Mouse (Mus musculus) spleen, adult 12 weeks (tissue): ENCODE results near the gene Wdr1.
"Not testable (repeated sequence)": the region's sequence is repeated elsewhere in the genome, so short reads cannot be mapped to it uniquely, and the experiment has no call there.

Experiments
- DNase-seq: peaks from one replicate; pipeline ENCODE4 v3.0.0; 2022; ENCODE audit warnings: low spot score

Wdr1 gene

DNA sequence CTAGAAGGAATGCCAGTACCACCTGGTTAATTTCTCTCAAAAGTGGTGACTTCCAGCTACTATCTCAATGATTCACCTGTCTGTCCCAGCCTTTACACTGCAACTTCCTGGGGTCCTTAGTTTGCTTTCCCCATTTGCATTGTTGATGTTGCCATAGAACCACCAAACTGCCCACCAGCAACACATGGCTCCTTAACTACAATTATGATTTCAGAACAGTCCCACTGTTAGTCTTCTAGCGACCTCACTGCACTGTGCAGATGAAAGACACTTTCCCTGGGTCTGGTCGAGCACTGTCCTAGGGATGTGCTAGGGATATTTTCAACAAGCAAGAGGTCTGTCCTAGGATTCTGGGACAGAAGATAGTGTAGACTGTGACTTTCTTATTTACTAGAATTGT is at the start of gene Wdr1:
TSS of gene Wdr1 (minus strand) at position 101 of the 400 bp plus-strand sequence.
- DNase-seq = no peak

DNA sequence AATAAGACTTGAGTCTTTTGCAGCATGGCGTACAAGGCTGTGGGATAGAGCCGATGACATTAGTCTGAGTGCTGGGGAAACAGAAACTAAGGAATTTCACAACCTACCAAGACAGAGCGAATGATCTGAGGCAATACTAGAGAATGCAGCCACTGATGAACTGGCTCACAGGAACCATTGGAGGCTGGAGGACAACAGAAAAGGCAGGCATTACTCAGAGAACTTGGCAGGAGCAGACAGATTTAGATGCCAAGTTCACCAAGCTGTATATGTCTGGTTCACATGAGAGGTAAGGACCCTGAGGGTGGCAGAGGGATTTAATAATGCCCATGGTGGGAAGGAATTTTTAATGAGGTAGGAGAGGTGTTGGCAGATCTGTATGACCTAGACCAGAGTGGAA is 48.1 kb upstream of the Wdr1 start:
- DNase-seq = no peak

DNA sequence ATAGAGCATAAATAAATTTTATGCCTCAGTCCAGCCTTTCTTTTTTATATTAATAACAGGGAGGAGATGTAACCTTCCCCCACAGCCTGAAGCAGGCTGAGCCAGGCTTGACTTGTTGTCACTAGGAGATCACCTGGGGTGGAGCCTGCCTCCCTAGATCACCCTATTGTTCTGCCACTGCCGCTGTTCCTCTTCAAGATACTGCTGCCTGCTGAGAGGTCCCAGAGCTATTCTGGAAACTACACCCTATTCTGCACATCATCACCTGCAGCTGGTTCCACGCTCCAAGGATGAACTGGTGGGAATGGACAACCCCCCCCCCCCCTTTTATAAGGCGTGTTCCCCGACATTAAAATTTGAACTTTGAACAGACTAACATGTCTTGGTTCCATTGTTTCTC is 45.2 kb upstream of the Wdr1 start:
- DNase-seq = not testable (repeated sequence)

DNA sequence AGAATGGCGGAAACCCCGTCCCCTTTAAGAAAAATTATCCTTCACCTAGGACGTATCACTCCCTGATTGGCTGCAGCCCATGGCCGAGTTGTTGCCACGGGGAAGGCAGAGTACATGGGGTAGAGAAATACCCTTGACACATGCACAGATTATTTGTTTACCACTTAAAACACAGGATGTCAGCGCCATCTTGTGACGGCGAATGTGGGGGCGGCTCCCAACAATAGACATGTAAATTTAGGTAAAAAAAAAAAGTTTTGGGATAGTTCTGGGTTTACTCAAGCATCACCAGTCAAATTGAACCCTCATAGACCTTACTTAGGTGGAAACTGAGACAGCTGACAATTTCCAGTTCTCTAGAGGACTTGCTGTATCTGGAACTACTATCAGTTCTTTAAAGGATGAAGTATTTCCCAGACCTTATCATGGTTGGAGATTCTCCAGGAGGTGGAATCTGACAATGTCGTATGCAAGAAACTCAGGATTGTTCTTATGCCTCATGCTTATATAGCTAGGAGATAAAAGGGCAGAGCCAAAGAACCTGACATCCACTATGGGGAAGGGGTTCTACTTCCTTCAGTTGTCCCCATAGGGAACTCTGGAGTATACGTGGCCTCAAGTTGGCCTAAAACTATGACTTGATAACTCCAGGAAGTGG is 35.8 kb upstream of the Wdr1 start:
- peak; percentile 13 for DNase-seq

DNA sequence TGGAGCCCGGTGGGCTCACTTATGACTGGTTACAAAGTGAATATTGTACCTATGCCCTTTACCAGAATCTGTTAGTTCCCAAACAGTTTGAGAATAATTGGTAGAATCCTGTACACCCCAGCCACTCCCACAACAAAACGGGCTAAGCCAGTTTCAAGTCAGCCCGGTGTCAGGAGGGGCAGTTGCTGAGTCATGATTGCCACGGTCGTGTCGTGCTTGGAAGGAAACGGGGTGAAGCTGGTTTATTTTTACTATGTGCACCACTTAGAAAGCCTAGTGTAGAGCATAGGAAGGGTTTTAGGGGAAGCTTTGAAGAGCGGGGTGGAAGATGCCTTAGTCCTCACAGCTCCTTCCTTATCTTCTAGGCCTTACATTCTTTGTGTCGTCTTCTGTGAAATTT is 25.9 kb upstream of the Wdr1 start:
- no peak for DNase-seq

DNA sequence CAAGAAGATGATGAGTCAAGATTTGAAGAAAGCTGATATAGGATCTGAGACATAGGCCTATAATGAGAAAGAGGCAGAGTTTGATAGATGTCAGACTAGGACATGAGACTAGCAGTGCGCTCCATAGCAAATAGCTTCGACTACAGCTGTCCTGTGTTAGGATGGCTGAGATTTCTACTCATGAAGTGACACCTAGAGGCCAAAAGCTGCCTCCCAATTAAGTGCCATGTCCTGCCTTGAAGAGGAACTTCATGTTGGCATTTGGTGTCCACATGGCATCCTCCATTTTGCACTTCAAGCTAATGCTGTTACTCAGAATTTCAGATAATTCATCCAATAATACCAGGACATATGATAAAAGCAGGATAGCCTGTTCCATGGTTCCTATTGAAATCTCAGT is 22.4 kb upstream of the Wdr1 start:
- no peak for DNase-seq

DNA sequence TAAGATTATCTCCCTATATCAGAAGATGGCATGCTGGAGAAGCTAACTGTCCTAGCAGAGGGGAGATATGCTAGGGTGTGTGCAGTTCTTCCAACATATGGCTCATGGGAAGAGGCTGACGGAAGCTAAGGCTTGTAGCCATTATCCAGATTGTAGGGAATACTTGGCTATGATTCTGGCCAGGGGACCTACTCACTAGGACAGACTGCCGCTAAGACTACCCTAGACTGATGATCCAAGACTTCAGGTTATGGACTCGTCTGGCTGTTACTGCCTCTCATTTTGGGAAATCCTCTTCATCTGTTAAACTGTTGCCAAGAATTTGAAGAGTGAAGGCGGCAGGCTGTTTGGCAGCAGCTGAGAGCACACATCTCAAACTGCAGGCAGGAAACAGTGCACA is 20.0 kb upstream of the Wdr1 start:
- DNase-seq = no peak

DNA sequence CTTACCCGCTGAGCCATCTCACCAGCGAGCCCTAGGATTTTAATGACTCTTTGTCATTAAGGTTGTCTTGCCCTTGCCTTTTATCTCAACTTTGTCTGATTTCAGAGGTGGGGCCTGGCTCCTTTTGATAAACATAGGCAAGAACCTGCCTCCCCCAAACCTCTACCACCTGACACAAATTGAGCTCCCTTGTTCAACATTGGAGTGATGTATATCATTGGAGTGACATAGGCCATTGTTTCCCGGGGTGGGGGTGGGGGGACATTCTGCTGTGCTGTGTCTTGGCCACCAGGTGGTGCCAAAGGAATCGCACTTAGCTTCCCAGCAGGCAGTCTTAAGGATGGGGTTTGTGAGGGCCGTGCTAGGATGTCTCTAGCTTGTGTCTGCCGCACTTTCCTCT is 17.7 kb upstream of the Wdr1 start:
- DNase-seq = no peak

DNA sequence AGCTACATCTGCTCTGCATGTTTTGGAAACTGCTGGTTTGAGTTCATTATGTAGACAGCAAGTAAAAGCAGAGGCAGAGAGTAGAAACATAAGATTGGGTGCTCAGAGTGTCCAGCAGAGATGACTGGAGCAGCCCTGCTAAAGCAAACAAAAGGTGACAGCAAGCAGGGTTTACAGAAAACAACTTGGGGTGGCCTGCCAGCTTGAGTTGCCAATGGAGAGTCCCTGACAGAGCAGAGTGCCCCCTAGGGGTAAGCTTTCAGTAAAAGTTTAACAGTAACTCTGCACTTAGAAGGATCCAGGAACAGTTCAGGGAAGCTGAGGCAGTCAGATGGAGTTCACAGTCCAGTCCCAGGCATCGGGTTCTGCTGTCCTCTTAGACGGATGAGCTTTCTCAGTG is 7.9 kb upstream of the Wdr1 start:
- DNase-seq = no peak

DNA sequence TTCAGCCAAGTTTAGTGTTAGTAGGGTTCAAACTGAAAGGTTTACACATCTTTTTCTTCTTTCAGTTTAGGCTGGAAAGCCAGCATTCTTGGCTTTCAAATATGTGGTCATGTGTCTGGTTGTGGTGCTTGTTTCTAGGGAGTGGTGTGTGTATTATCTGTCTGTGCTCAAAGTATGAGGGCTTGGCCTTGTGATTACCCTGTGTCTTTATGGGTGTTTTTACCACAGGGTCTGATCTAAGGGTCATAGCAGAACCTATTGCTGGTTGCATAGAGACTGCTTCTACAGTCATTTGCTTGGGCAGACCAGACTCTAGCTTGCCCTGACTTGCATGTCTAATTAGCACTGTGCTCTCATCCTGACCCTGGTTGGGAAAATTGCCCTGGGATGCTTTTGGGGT is 5.6 kb upstream of the Wdr1 start:
- DNase-seq = no peak

DNA sequence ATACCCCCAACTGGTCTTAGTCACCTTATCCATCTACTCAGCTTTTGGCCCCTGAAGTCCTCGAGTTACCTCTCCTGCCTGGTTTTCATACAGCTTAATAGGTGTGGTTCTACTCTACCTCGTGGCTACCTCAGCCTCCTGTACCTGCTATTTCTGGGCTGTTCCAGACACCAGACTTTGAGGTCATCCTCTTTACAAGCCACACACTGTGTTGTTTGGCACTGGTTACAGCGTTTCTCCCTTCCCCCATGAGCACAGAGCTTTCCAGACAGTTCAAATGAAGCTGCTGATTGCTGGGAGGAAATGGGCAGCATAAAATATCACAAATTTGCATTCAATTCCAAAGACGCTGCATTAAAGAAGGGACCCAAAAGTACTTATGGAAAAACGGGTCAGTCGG is 1.8 kb upstream of the Wdr1 start:
- DNase-seq = no peak

DNA sequence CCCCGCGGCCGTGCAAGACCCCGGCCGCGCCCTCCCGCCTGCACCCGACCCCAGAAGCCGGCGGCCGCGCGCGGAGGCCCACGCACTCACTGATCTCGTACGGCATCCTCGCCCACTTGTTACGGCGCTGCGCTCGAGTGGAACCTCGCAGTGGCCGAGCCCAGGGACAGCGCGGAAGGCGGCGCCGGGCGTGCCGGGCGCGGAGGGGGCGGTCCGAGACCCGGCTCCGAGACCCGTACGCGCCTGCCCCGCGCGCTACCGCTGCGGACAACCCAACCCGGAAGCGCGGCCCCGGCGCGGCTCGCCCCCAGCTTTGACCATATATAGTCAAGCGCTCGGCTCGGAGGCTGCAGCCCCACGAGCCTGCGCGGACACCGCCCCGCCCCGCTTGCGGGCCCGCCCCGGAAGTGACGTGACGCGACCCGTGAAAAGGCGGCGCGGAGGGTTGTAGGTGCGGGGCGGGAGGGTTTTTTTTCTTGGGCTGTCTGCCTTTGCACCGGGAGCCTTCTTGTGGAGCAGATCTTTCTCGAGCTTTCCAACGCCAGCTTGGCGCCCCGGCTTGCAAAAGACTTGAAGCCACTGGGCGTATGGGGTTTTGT is 1.5 kb downstream of the Wdr1 start:
- peak; percentile 99 for DNase-seq

DNA sequence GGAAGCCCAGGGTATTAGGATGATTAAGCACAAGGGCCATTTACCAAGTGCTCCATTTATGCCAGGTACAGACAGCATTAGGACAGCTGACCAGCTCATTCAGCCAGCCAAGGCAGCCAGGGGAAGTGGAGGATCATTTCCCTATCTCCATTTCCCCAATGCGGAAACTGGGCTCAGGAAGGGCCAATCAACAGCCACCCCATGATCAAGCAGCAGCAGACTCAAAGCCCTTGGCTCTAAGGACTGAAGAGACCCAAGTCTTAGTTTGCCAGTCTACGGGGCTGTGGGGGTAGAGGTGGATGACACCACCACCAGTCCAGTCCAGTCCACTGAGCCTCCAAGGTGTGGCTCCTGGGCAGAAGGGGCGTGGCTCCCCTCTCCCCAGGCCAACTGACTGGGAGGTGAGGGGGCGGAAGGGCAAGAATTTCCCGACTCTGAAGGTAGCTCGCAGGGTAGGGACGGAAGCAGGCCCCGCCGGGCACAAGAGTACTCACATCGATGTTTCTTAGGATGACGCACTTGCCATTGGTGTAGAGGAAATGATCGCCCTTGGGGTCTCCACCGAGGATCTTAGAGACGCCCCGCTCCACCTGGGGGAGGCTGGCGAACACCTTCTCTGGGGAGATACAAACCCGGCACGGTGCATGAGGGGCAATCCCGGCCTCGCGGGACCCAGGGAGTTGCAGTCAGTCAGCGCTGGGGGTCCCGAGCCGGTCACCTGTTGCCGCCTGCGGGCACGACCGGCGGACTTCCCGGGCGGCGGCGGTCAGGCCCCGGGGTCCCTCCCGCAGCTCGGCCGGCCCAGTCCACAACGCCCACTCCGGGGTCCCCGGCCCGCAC is 2.2 kb downstream of the Wdr1 start:
- peak; percentile 45 for DNase-seq

DNA sequence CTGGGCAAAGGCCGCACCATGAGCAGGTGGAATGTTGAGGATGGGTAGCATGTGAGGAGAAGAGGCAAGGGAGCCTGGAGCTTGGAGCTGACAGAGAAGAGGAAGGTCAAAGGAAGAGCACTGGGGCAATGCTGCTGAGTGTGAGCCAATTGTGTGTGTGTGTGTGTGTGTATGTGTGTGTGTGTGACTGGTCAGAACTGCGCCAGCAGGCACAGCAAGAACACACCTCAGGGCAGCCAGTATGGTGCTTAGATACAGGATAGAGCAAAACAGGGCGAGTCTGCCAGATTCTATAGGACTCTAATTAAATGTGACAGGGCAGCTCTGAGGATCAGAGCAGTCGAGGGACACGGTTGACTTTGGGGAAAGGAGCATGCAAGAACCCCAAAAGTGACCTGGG is 4.2 kb downstream of the Wdr1 start:
- DNase-seq = no peak

DNA sequence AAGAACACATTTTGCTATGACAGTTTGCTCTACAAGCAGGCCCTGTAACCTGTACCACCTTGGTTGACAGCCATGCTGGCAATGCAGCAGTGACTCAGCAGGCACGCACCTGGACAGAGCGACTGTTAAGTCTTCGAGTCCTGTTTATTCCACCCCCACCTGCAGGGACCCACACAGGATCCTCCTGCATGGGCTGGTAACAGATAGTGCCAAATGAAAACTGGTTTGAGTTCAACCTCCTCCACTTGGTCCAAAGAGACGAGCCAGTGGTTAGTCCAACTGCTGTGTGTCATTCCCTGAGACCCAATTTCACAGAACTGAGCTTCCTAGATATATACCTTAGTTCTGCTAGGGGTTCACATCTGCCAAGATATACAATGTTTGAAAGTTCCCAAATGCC is 5.2 kb downstream of the Wdr1 start:
- no peak for DNase-seq

DNA sequence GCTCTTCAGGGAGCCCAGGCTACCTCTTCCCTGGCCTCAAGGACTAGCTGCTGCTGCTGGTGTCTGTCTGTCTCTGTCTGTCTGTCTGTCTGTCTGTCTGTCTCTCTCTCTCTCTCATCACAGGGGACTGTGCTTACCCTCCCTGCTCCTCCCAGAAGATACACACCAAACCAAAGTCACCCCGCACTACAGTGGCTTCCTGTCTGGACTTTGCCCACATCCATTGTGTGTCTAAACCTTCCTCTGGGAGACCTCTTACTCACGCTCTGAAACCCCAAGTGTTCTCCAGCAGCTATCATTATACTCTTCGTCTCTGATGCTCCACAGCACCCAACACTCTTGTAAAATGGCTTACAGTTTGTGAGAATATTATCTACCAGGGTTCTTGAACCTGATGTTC is 6.6 kb downstream of the Wdr1 start:
- DNase-seq = no peak

DNA sequence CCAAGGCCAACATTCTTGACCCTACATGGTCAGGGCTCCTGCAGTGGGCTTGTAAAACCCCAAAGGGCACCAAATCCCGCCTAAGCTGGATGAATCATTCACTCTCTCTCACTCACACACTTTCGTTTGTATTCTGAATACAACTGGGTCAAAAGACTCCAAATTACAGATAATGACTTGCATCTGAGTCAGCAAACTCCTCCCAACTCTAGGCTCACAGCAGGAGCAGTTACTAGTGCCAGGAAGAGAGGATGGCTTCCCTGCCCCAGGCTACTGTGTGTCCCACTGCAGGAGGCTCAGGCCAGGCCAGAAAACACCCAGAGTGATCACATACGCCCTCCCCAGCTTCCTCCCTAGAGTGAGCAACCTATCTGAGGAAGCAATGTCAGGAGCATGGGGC is 9.1 kb downstream of the Wdr1 start:
- no peak for DNase-seq

DNA sequence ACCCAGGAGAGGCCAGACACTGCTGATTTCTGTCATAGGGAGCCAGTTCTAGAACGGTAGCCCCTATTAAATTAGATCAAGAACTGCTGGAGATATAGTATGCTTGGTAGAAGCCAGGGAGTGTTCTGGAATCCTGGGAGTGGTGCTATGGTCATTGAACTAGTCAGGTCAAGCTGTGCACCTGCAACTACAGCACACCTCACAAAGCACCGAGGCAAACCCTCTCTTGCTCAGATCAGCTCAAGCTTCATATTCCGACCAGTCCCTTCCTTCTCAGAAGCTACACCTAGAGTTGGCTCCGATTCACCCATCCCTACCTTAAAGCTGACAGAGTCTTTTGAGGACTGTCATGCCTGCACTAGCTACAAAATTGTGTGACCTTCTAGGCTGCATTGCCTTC is 9.5 kb downstream of the Wdr1 start:
- no peak for DNase-seq

DNA sequence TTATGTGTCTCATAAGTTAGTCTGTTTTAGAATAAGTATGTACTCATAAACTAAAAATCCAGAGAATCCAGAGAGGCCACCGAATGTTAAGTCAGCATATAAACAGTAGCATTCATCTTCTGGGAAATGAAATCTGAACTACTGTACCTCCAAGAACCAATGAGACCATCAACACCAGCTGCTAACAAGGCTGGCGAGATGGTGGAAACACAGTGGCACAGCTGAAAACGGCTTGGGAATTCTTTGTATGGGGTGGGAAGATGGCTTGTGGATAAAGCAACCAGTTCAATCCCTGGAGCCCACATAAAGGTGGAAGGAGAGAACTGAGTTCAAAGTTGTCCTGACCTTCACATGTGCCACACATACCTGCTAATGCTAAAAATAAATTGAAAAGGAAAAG is 10.4 kb downstream of the Wdr1 start:
- DNase-seq = no peak

DNA sequence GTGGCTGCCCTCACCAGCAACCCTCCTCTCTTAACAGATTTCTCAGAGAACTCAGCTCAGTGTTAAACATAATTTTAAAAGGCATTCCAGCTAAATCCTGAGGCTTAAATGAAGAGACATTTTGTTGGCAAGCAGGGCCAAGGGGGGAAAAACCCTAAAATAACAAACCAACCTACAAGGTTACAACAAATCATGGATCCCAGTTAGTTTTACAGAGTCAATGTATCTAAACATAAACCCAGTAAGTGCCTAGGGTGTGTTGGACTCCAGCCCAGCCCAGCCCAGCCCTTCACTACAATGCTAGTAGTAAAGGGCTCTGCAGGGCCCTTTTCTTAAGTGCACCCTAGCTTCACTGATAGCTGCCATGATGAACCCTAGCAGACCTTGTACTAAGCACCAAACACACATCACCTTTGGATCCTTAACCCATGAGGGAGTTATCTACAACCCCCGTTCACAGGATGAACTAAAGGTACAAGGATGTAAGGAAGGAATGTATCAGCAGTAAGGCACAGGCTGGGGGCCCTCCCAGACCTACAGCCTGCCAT is 12.7 kb downstream of the Wdr1 start:
- no peak for DNase-seq

DNA sequence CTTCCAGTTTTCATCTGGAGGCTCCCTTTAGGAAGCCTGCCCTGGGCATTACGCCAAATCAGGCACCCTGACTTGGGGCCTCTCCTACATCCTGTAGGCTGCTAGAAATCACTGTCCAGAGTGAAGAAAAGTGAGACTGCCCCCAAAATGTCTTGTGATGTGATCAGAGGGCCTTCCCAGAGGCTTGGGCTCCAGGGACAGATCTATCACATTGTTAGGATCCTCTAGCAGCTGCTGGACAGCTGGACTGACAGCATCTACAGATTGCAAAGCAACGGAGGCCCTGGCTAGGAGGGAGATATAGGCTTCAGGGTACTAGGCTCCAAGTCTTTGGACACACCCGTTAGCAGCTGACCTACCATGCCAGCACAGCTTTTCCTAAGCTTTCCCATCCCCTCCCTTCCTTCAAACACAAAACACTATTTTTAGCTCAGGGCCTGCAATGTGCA is 13.5 kb downstream of the Wdr1 start:
- DNase-seq = no peak

DNA sequence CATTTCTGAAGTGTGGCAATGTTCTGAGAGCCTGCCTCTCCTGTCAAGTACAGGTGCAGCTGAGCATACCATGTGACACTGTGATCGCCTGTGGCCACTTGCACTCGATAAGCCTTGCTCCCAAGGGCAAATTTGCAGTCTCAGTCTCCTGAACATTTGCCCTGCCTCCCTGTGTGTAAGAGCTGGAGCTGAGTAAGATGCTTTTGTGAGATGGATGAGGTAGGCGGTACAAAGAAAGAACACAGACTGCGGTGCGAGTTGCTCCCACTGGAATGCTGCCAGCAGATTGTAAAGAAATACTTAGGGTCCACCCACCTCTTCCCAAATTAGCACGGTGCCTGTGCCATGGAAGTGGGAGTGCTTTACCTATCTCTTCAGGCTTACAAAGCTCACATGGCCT is 15.6 kb downstream of the Wdr1 start:
- DNase-seq = no peak
